Mouse (Mus musculus): ENCODE data around the gene Fbxl20. TPM values are rescaled to one million over a fixed set of nuclear protein-coding genes. Genes with fewer than 3 reads are reported as not detected.
A peak's percentile ranks its signal among the peaks of the same experiment; 100 is the strongest.

The Fbxl20 gene
- polyA plus RNA-seq, 1 experiment from 2014 or later: 4.9 TPM

- no peak overlapping the region for H3K27ac ChIP-seq (ENCODE audit: low read depth)
- TF ChIP-seq CTCF (IDR thresholded peaks at IDR 0.05; ENCODE audit: low read depth) (no peak), EP300 (IDR thresholded peaks at IDR 0.05; ENCODE audit: low read depth) (no peak)
- H3K4me1 ChIP-seq (ENCODE audit: insufficient read depth): no peaks in the 10 kb centered on the region
- no peak overlapping the region for H3K4me2 ChIP-seq (ENCODE audit: low read depth, low read length)
- H3K9ac ChIP-seq (replicated peaks): no peak overlapping the region
- ATAC-seq: no peak
- no peak for DNase-seq
- no peaks in the 10 kb centered on the region for H3K9me3 ChIP-seq (ENCODE audit: low read length)
- no peak overlapping the region for H3K4me3 ChIP-seq (ENCODE audit: low read depth, low read length)
- peaks cover 56% of the 10 kb centered on the region for H3K36me3 ChIP-seq (replicated peaks; ENCODE audit: insufficient read depth, low read length)
- H3K27me3 ChIP-seq (ENCODE audit: insufficient read depth, low read length): no peaks in the 10 kb centered on the region
- WGBS (ENCODE audit: insufficient replicate concordance): 78% methylated on average over 5 of the region's 5 CpGs
Measured at GRCm38 (mm10) chr11:98109706-98110105, 40.5 kb downstream of the Fbxl20 start.

DNA sequence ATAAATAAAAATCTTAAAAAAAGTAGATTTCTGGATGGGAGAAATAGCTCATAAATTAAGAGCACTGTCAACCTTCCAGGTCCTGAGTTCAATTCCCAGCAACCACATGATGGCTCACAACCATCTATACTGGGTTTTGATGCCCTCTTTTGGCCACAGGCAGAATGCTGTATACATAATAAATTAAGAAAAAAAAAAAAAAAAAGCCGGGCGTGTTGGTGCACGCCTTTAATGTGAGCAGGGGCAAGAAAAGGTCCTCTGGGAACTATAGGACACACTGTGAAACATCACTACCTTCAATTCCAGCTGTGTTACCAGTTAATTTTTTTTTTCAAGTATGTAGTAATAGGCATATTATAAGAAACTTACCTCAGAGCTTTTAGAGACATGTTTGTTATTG lies 48.9 kb downstream of the Fbxl20 start:
- Histone ChIP-seq H3K4me2 (ENCODE audit: low read depth, low read length) (no peak overlapping the region), H3K9me3 (ENCODE audit: low read length) (no peaks in the 10 kb centered on the region), H3K27ac (ENCODE audit: low read depth) (no peak overlapping the region), H3K4me3 (ENCODE audit: low read depth, low read length) (no peak overlapping the region), H3K4me1 (ENCODE audit: insufficient read depth) (no peaks in the 10 kb centered on the region), H3K9ac (replicated peaks) (no peak overlapping the region), H3K36me3 (replicated peaks; ENCODE audit: insufficient read depth, low read length) (peaks cover 53% of the 10 kb centered on the region), H3K27me3 (ENCODE audit: insufficient read depth, low read length) (no peaks in the 10 kb centered on the region)
- DNase-seq (no peak), ATAC-seq (no peak)
- no peak for TF ChIP-seq CTCF (IDR thresholded peaks at IDR 0.05; ENCODE audit: low read depth)
- TF ChIP-seq EP300 (IDR thresholded peaks at IDR 0.05; ENCODE audit: low read depth): no peak
- 83% methylated on average over 3 of the region's 3 CpGs for WGBS (ENCODE audit: insufficient replicate concordance)

GRCm38 (mm10) chr11:98090583-98090982 lies 59.6 kb downstream of the Fbxl20 start:
- Histone ChIP-seq H3K36me3 (replicated peaks; ENCODE audit: insufficient read depth, low read length) (peaks cover 44% of the 10 kb centered on the region), H3K27me3 (ENCODE audit: insufficient read depth, low read length) (no peaks in the 10 kb centered on the region), H3K27ac (ENCODE audit: low read depth) (no peak overlapping the region), H3K4me1 (ENCODE audit: insufficient read depth) (no peaks in the 10 kb centered on the region), H3K9ac (replicated peaks) (no peak overlapping the region), H3K9me3 (ENCODE audit: low read length) (no peaks in the 10 kb centered on the region), H3K4me3 (ENCODE audit: low read depth, low read length) (no peak overlapping the region), H3K4me2 (ENCODE audit: low read depth, low read length) (no peak overlapping the region)
- TF ChIP-seq CTCF (IDR thresholded peaks at IDR 0.05; ENCODE audit: low read depth): no peak
- no peak for TF ChIP-seq EP300 (IDR thresholded peaks at IDR 0.05; ENCODE audit: low read depth)
- 89% methylated on average over 9 of the region's 9 CpGs for WGBS (ENCODE audit: insufficient replicate concordance)
- ATAC-seq (no peak), DNase-seq (no peak)

DNA sequence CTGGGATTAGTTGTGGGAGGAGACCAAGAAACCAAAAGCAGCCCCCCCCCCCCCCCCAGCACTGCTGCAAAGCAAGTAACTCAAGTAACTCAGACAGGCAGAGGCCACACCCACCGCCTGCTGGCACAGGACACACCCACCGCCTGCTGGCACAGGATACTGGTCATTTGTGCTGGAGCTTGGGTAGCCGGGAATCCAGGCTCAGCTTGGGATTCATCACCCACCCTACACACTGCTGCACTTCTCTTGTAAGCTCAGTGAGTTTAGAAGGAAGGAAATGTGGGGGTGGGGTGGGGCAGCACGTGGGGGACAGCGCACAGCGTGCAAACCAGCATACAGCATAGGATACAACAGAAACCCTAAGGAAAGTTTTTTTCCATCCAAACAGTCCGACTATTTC lies 62.0 kb downstream of the Fbxl20 start:
- ATAC-seq: peak; percentile 33; the same call in 1 of the 2 replicates
- Histone ChIP-seq H3K4me1 (ENCODE audit: insufficient read depth) (no peaks in the 10 kb centered on the region), H3K27ac (ENCODE audit: low read depth) (no peak overlapping the region), H3K27me3 (ENCODE audit: insufficient read depth, low read length) (no peaks in the 10 kb centered on the region), H3K36me3 (replicated peaks; ENCODE audit: insufficient read depth, low read length) (peaks cover 37% of the 10 kb centered on the region), H3K4me2 (ENCODE audit: low read depth, low read length) (no peak overlapping the region), H3K9ac (replicated peaks) (no peak overlapping the region), H3K9me3 (ENCODE audit: low read length) (no peaks in the 10 kb centered on the region), H3K4me3 (ENCODE audit: low read depth, low read length) (no peak overlapping the region)
- 38% methylated on average over 7 of the region's 7 CpGs for WGBS (ENCODE audit: insufficient replicate concordance)
- peak; percentile 41 for DNase-seq
- no peak for TF ChIP-seq EP300 (IDR thresholded peaks at IDR 0.05; ENCODE audit: low read depth)
- TF ChIP-seq CTCF (IDR thresholded peaks at IDR 0.05; ENCODE audit: low read depth): no peak

GRCm38 (mm10) chr11:98086574-98086973 lies 63.6 kb downstream of the Fbxl20 start:
- H3K4me1 ChIP-seq (ENCODE audit: insufficient read depth): no peaks in the 10 kb centered on the region
- no peaks in the 10 kb centered on the region for H3K27me3 ChIP-seq (ENCODE audit: insufficient read depth, low read length)
- no peak overlapping the region for H3K4me3 ChIP-seq (ENCODE audit: low read depth, low read length)
- H3K27ac ChIP-seq (ENCODE audit: low read depth): no peak overlapping the region
- ATAC-seq: no peak
- TF ChIP-seq EP300 (IDR thresholded peaks at IDR 0.05; ENCODE audit: low read depth) (no peak), CTCF (IDR thresholded peaks at IDR 0.05; ENCODE audit: low read depth) (no peak)
- H3K9ac ChIP-seq (replicated peaks): no peak overlapping the region
- no peaks in the 10 kb centered on the region for H3K9me3 ChIP-seq (ENCODE audit: low read length)
- no peak overlapping the region for H3K4me2 ChIP-seq (ENCODE audit: low read depth, low read length)
- no peak for DNase-seq
- H3K36me3 ChIP-seq (replicated peaks; ENCODE audit: insufficient read depth, low read length): peaks cover 26% of the 10 kb centered on the region
- 80% methylated on average over 7 of the region's 7 CpGs for WGBS (ENCODE audit: insufficient replicate concordance)

- no peaks in the 10 kb centered on the region for H3K9me3 ChIP-seq (ENCODE audit: low read length)
- H3K9ac ChIP-seq (replicated peaks): no peak overlapping the region
- ATAC-seq: no peak
- no peak for TF ChIP-seq EP300 (IDR thresholded peaks at IDR 0.05; ENCODE audit: low read depth)
- TF ChIP-seq CTCF (IDR thresholded peaks at IDR 0.05; ENCODE audit: low read depth): no peak
- no peaks in the 10 kb centered on the region for H3K27me3 ChIP-seq (ENCODE audit: insufficient read depth, low read length)
- H3K27ac ChIP-seq (ENCODE audit: low read depth): no peak overlapping the region
- H3K4me2 ChIP-seq (ENCODE audit: low read depth, low read length): no peak overlapping the region
- H3K4me1 ChIP-seq (ENCODE audit: insufficient read depth): no peaks in the 10 kb centered on the region
- no peak overlapping the region for H3K4me3 ChIP-seq (ENCODE audit: low read depth, low read length)
- 82% methylated on average over 9 of the region's 9 CpGs for WGBS (ENCODE audit: insufficient replicate concordance)
- H3K36me3 ChIP-seq (replicated peaks; ENCODE audit: insufficient read depth, low read length): peaks cover 23% of the 10 kb centered on the region
- DNase-seq: no peak
Measured at GRCm38 (mm10) chr11:98086141-98086540, 64.1 kb downstream of the Fbxl20 start.

- no peaks in the 10 kb centered on the region for H3K27me3 ChIP-seq (ENCODE audit: insufficient read depth, low read length)
- no peak overlapping the region for H3K9ac ChIP-seq (replicated peaks)
- DNase-seq: no peak
- no peak overlapping the region for H3K27ac ChIP-seq (ENCODE audit: low read depth)
- H3K36me3 ChIP-seq (replicated peaks; ENCODE audit: insufficient read depth, low read length): no peaks in the 10 kb centered on the region
- no peaks in the 10 kb centered on the region for H3K9me3 ChIP-seq (ENCODE audit: low read length)
- ATAC-seq: no peak
- H3K4me2 ChIP-seq (ENCODE audit: low read depth, low read length): no peak overlapping the region
- no peak overlapping the region for H3K4me3 ChIP-seq (ENCODE audit: low read depth, low read length)
- no peak for TF ChIP-seq CTCF (IDR thresholded peaks at IDR 0.05; ENCODE audit: low read depth)
- TF ChIP-seq EP300 (IDR thresholded peaks at IDR 0.05; ENCODE audit: low read depth): no peak
- WGBS (ENCODE audit: insufficient replicate concordance): 86% methylated on average over 7 of the region's 7 CpGs
- no peaks in the 10 kb centered on the region for H3K4me1 ChIP-seq (ENCODE audit: insufficient read depth)
Measured at GRCm38 (mm10) chr11:98082745-98083144, 67.5 kb downstream of the Fbxl20 start.
